Mouse (Mus musculus) adrenal gland, postnatal 4 days (tissue): ENCODE data around the gene Cd3eap. TPM values are rescaled to one million over a fixed set of nuclear protein-coding genes. Genes with fewer than 3 reads are reported as not detected.
A peak's percentile ranks its signal among the peaks of the same experiment; 100 is the strongest.

Experiments
- DNase-seq, 2 experiments: peaks; one replicate each; pipeline ENCODE4 v3.0.0; 2021 to 2022; ENCODE audit warnings: low spot score in 2 of 2, mixed read lengths in 2 of 2
- long read RNA-seq, 2 experiments: library from polyadenylated mRNA; stranded (forward); transcript quantifications; one replicate each; pipeline ENCODE4 v2.0.0; 2021
- total RNA-seq, 2 experiments: library from RNA; stranded (reverse); gene quantifications; 2 replicates each; pipeline ENCODE4 v1.2.3; 2021

Cd3eap gene
- 10 to 100 TPM; 14.1 to 16.1 TPM for total RNA-seq
- long read RNA-seq, experiment 1, transcript Cd3eap-201 (3 exons, 2,239 nt), result major isoform, 20 of 34 reads
- long read RNA-seq, experiment 1, partial matches to known transcripts, result 1 of 34 reads
- long read RNA-seq, experiment 1, other reads (novel, unspliced or antisense), result 13 of 34 reads
- long read RNA-seq, experiment 2, transcript Cd3eap-201 (3 exons, 2,239 nt), result major isoform, 11 of 31 reads
- long read RNA-seq, experiment 2, partial matches to known transcripts, result 8 of 31 reads
- long read RNA-seq, experiment 2, other reads (novel, unspliced or antisense), result 12 of 31 reads

- DNase-seq, result peak; percentile 69 to 71
These were observed at the start of gene Cd3eap, which contains the start of gene Ppp1r13l for GRCm38 (mm10) chr7:19359299-19359891. TSS of gene Cd3eap (minus strand) at chr7:19359483. TSS of gene Ppp1r13l (plus strand) at chr7:19359749.

GRCm38 (mm10) chr7:19405417-19405816 is 46.1 kb upstream of the Cd3eap start:
- peak; percentile 60 to 66 for DNase-seq

DNA sequence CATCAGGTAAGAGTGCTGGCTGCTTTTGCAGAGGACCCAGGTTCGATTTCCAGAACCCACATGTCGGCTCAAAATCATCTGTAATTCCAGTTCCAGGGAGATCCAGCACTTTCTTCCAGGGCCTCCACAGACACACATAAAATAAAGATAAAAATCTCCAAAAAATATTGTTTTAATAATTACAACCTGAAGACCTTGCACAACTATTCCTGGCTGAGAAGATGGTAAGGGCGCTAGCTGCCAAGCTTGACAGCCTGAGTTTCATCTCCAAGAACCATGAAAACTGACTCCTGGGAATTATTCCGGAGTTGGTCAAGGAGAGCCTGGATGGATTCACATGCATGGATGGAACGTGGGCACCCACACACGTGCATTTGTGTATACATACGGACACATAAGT is 45.2 kb upstream of the Cd3eap start, which contains the start of gene Ckm:
Ckm (plus strand) TSS at position 301 of the 400 bp plus-strand sequence.
- no peak for DNase-seq

GRCm38 (mm10) chr7:19403731-19404296 is 44.5 kb upstream of the Cd3eap start, which contains the start of gene Klc3:
TSS of gene Klc3 (minus strand) at chr7:19404104.
- DNase-seq, result no peak

DNA sequence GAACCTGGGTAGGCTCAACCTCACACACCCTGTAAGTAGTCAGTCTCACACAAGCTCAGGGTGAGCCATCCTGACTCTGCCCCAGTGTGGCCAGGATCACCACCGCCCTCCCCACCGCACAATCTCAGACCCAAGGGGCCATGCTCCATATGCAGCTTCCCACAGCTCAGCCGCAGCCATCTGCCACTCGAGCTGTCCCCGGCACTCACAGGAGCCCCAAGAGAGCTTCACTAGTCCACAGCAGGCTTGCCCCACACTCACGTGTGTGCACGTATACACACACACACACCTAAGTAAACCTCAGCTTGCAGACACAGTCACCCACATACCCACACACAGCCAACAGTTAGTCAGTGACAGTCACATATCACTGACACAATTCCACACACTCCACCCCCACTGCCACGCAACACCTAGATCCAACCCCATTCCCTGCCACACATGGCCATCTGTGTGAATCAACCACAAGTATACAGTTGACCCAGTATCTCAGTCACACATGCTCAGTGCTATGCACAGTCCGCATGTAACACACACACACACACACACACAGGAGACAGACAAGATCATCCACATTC is 43.3 kb upstream of the Cd3eap start:
- DNase-seq, result no peak

GRCm38 (mm10) chr7:19400946-19401345 is 41.7 kb upstream of the Cd3eap start:
- DNase-seq, result no peak

DNA sequence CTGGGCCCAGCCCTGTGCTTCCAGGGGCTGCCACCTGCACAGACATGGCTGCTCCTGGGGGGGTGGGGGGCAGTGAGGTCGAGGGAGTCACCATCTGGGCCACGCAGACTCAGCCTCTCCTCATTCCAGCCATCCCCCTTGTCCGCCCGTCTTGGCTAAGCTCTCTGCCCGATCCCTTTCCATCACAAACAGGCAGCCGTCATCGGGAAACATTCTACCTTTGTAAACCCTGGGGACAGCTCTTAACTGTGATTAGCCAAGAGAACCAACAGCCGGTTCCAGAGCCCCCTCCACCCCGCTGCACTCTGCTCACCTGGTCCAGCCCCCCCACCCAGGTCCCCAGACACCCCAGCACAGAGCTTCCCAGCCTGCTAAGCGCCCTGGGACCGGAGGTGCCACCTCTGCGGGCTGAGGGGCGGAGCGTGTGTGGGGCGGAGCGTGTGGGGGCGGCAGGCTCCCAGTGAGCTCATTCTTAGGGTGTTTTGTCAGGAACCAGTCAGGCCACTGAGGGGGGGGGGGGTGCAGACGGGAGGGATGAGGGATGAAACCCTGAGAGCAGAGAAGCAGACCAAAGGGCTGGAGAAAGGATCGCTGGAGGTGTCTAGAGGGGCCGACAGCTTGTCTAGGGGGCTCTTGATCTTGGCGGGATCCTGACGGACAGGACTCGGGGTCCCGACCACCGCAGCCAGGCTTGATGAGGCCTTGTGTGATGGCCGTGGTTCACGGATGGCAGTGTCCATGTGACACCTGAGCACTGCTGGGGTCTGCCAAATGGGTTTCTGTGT is 40.4 kb upstream of the Cd3eap start:
- no peak for DNase-seq

- no peak for DNase-seq
These were observed 35.2 kb upstream of the Cd3eap start for GRCm38 (mm10) chr7:19394484-19394883.

DNA sequence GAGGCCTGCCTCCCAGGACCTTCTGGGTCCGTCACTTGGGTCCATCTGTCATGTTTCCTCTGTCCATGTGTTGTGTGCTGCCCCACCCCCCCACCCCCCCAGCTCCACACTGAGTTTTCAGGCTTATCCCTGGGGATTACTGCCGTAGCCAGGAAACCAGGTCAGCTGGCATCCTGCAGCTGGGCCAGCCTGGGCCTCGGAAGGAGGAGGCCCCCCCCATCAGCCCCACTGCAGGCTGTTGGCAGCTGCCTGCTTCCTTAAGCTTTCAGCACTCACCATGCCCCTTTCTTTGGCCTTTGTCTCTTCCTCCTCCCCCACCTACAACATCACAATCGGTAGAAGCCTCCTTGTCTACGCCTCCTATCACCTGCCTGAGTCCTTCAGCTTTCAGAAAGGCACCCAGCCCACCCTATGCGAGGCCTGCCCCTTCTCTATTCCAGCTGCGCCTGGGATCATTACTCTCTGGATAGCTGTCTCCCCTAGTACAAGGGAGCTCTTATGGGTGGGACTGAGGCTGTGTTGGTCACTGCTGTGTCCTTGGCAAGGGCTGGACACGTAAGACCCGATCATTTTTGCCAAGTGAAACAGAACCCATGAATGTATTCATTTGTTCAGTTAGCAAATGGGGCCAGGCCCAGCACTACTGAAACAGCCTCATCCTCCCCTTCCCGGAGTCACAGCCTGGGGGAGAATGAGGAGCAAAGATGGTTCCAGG is 29.6 kb upstream of the Cd3eap start:
- DNase-seq, result no peak

GRCm38 (mm10) chr7:19383708-19384107 is 24.4 kb upstream of the Cd3eap start:
- no peak for DNase-seq

DNA sequence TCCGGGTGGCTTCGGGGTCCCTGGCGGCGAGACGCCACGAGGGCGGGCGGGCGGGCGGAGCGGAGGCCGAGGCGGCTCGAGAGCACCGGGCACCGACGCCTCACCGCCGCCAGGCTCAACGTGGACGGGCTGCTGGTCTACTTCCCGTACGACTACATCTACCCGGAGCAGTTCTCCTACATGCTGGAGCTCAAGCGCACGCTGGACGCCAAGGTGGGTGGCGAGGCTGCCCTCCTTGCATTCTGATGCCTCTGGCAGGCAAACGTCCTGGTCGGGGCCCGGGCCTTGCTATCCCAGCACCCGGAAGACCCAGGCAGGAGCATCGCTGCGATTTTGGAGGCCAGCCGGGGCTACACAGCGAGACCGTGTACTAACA is 22.9 kb upstream of the Cd3eap start:
- DNase-seq, result no peak

GRCm38 (mm10) chr7:19381377-19382165 is 22.3 kb upstream of the Cd3eap start, which contains the start of gene Ercc2:
TSS of gene Ercc2 (plus strand) at chr7:19382010.
- DNase-seq, result peak; percentile 94 to 99

- DNase-seq, result no peak
These were observed 18.8 kb upstream of the Cd3eap start for GRCm38 (mm10) chr7:19378049-19378448.

DNA sequence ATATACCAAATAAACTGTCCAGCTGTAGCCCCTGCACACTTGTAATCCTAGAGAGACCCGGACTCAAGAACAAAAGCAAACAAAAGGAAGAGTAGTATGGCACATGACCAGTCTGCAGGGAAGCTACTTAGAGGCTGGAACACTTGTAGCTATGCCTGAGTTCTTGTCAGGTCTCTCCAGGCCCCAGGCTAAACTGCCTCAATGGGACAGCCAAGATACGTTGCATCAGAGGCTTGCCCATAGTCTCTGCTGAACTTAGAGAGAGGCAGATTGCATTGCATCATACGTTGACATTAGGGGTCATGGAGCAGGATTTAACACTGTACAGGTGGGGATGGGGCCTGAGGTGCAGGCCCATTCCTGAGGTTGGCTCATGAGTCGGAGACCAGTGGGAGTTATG is 16.7 kb upstream of the Cd3eap start:
- no peak for DNase-seq

- no peak for DNase-seq
These were observed 16.1 kb upstream of the Cd3eap start for GRCm38 (mm10) chr7:19375368-19375767.

DNA sequence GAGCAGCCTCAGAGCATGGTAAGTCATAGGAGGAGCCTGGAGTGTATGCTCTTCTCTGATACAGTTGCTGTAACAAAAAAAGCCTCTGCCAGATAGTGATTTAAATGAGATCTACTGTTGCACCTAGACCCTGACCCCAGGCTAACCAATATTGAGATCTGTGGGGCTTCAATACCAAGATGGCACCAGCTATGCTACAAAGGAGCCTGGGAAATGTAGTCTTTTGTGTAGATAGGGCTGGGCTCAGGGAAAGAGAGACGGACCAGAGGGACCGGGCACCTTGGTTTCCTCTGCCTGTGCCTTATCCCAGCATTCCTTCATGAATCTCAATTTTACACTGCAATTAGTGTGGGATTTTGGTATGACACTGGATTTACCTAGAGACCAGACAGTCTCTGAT is 14.1 kb upstream of the Cd3eap start:
- DNase-seq, result no peak

DNA sequence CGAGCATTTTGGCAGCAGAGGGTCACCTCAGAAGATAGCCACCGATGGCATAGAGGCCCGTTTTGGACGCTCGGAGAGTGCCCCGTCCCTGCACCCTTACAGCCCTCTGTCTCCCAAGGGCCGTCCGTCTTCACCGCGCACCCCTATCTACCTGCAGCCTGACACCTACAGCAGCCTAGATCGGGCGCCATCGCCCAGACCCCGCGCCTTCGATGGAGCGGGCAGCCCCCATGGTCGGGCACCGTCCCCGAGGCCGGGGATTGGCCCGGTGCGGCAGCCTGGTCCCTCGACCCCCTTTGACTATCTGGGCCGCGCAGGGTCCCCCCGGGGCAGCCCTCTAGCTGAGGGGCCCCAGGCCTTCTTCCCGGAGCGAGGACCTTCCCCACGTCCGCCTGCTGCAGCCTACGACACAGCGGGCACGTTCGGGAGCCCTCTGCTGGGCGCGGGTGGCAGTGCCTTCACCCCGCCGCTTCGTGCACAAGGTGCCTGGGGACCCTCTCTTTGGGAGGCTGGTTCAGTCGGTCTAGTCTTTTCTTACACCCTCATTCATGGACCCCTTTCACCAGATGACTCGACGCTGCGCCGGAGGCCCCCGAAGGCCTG is 10.6 kb upstream of the Cd3eap start:
- no peak for DNase-seq

- peak; percentile 44 to 46 for DNase-seq
These were observed 9.1 kb upstream of the Cd3eap start for GRCm38 (mm10) chr7:19368380-19368779.

DNA sequence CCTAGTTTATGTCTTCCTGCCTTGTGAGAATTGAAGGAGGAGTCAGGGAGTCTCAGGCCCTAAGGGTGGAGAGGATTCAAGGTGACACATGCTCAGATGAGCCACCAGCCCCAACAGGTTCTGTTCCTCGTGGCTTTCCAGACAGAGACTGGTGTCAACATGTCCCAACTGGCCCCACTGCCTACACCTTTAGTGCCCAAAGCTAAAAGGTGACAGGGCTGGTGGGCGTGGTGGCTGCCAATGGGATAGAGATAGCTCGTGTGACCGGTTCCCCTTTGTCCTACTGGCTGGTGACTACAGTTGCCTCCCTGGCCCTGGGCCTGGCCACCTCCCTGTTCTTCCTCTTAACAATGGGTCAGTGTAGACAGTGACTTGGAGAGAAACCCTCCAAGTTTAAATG is 6.1 kb upstream of the Cd3eap start:
- DNase-seq, result no peak
